Mouse (Mus musculus) forebrain, embryonic 11.5 days (tissue): Measurements from ENCODE around the gene Jmjd8. TPM values are rescaled to one million over a fixed set of nuclear protein-coding genes. Genes with fewer than 3 reads are reported as not detected.

ENCODE experiments used
- ATAC-seq: fragments of 200-750 bp; cut with Nextera tagmentation; replicated peaks from 2 replicates; pipeline ENCODE4 v1.8.0; 2017; ENCODE audit warnings: moderate TSS enrichment; ENCODE audit not compliant: low FRiP score
- DNase-seq: peaks from one replicate; pipeline ENCODE4 v3.0.0-alpha.2; 2017; ENCODE audit warnings: low spot score
- H3K27ac ChIP-seq: fragments of 300-500 bp; sonication (generic); 2 replicates; pipeline ENCODE4 v1.5.1; 2014; ENCODE audit warnings: low read depth, low read length
- H3K27me3 ChIP-seq: fragments of 300-500 bp; sonication (generic); 2 replicates; pipeline ENCODE4 v1.6.1; 2014; ENCODE audit warnings: mild to moderate bottlenecking, low read length, mixed read lengths; ENCODE audit not compliant: control insufficient read depth, insufficient read depth
- H3K36me3 ChIP-seq: fragments of 300-500 bp; sonication (generic); 2 replicates; pipeline ENCODE4 v1.6.1; 2014; ENCODE audit warnings: mild to moderate bottlenecking, low read length, moderate library complexity, mixed read lengths; ENCODE audit not compliant: control insufficient read depth, insufficient read depth
- H3K4me1 ChIP-seq: fragments of 300-500 bp; sonication (generic); replicated peaks from 2 replicates; pipeline ENCODE4 v1.6.1; 2014; ENCODE audit warnings: low read length, mixed read lengths; ENCODE audit not compliant: control insufficient read depth, insufficient read depth
- H3K4me2 ChIP-seq: fragments of 300-500 bp; sonication (generic); 2 replicates; pipeline ENCODE4 v1.6.1; 2014; ENCODE audit warnings: low read depth, mild to moderate bottlenecking, low read length, moderate library complexity, mixed read lengths; ENCODE audit not compliant: severe bottlenecking
- H3K4me3 ChIP-seq: fragments of 300-500 bp; sonication (generic); 2 replicates; pipeline ENCODE4 v1.5.1; 2014; ENCODE audit warnings: low read depth, low read length
- H3K9ac ChIP-seq: fragments of 300-500 bp; sonication (generic); 2 replicates; pipeline ENCODE4 v1.6.1; 2014; ENCODE audit warnings: low read length
- H3K9me3 ChIP-seq: fragments of 300-500 bp; sonication (generic); 2 replicates; pipeline ENCODE4 v1.6.1; 2016; ENCODE audit warnings: low read length, mixed read lengths; ENCODE audit not compliant: control insufficient read depth
- WGBS: fragments of 180-500 bp; shearing (Covaris S2); extraction: QIAGEN DNeasy Blood & Tissue Kit; methylation state at CpG from one replicate; pipeline ENCODE4 v1.1.7; 2014; 5-methylcytosine and 5-hydroxymethylcytosine counted together
- polyA plus RNA-seq: library from polyadenylated mRNA; unstranded; fragments of >200 nt; fragmentation: Nextera tagmentation; extraction: Ambion mirVana; gene quantifications from 2 replicates; pipeline ENCODE4 v1.2.1, GENCODE M21; 2014

Gene Jmjd8
- polyA plus RNA-seq, 1 experiment from 2014 or later: 50.6 TPM

- Histone ChIP-seq H3K4me2 (peak overlapping the region; percentile 92), H3K27me3 (no peaks in the 10 kb centered on the region), H3K4me3 (peak overlapping the region; percentile 64), H3K9me3 (no peaks in the 10 kb centered on the region), H3K9ac (peak overlapping the region; percentile 84), H3K36me3 (no peaks in the 10 kb centered on the region), H3K27ac (no peak overlapping the region), H3K4me1 (peaks cover 14% of the 10 kb centered on the region)
- no peak for DNase-seq
- ATAC-seq: no peak
- WGBS: 94% methylated on average over 6 of the region's 6 CpGs
Measured at GRCm38 (mm10) chr17:25860229-25860628, 31.6 kb downstream of the Jmjd8 start.

- Histone ChIP-seq H3K4me3 (peak within 1 kb of the TSS; percentile 64), H3K27ac (peak within 1 kb of the TSS; percentile 76), H3K36me3 (no peaks in the 10 kb centered on the region), H3K9me3 (no peaks in the 10 kb centered on the region), H3K4me2 (peak within 1 kb of the TSS; percentile 92), H3K27me3 (no peaks in the 10 kb centered on the region), H3K9ac (peak within 1 kb of the TSS; percentile 84), H3K4me1 (peaks cover 14% of the 10 kb centered on the region)
- DNase-seq: peak; percentile 93
- peak; percentile 96 for ATAC-seq
- WGBS: 4% methylated on average over 65 of the region's 65 CpGs
Measured at GRCm38 (mm10) chr17:25860832-25861703, 32.4 kb downstream of the Jmjd8 start, which contains the start of gene Wdr90. Wdr90 (minus strand) TSS chr17:25861501.

DNA sequence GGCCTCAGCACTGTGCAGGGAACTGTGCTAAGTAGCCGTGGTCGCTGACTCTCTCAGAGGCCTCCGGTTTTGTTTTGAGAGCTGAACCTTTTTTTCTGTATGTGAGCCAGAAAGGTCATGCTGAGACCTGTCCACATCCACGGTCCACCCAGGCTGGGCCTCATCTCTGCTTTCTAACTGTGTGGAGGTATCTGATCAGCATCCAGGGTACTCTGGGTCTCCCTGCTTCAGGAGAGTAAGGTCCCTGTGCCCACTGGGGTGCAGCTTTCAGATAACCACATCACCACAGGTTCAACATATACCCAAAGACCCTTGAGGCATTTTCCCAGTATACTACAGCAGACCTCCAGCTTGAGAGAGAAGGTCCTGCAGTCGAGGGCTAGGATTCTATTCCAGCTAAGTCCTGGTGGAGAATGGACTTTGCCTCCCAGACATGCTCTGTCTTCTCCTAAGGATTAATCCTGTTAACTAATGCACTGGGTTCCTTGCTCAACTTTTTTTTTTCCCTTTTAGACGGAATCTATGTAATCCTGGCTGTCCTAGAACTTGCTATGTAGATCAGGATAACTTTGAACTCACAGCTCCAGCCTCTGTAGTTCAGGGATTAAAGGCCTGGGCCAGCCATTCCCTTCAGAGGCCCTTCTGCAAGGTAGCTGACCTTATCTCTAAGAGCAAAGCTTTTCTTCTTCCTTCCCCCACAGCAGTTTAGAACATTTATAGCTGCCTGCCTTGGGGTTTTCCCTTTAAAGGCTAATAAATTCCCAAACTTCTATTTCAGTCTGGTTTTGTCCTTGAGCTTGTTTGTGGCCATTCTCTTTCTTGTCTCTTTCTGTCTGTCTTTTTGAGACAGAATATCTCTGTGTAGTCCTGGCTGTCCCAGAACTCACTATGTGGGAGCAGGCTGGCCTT lies 33.3 kb downstream of the Jmjd8 start:
- H3K36me3 ChIP-seq: no peaks in the 10 kb centered on the region
- ATAC-seq: peak; percentile 49; the same call in 1 of the 2 replicates
- peak overlapping the region; percentile 92 for H3K4me2 ChIP-seq
- WGBS: 10% methylated on average over 6 of the region's 6 CpGs
- peak overlapping the region; percentile 84 for H3K9ac ChIP-seq
- H3K4me1 ChIP-seq: peaks cover 14% of the 10 kb centered on the region
- H3K4me3 ChIP-seq: peak overlapping the region; percentile 64
- no peak for DNase-seq
- H3K27me3 ChIP-seq: no peaks in the 10 kb centered on the region
- H3K27ac ChIP-seq: peak overlapping the region; percentile 76; the same call in 1 of the 2 replicates
- H3K9me3 ChIP-seq: no peaks in the 10 kb centered on the region

DNA sequence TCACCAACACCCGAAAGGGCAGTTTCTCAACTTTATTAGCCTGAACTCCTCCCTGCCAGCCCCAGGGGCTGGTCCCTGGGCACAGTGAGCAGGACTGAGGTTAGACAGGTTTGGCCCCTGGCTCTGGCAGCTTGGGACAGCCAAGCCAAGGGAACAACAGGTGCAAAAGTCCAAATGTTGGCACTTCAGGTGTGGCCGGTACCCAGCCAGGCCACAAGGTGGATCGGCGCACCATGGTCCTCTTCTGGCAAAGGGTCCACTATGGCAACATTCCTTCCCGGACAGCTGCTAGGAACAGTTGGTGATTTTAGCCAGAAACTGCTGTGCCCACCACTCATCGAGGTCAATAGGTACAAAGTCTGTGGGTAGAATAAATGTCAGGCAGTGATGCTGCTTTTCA lies 35.0 kb downstream of the Jmjd8 start:
- Histone ChIP-seq H3K4me1 (peaks cover 23% of the 10 kb centered on the region), H3K9ac (no peak overlapping the region), H3K27me3 (no peaks in the 10 kb centered on the region), H3K4me2 (no peak overlapping the region), H3K27ac (no peak overlapping the region), H3K9me3 (no peaks in the 10 kb centered on the region), H3K36me3 (no peaks in the 10 kb centered on the region), H3K4me3 (no peak overlapping the region)
- 96% methylated on average over 6 of the region's 6 CpGs for WGBS
- ATAC-seq (no peak), DNase-seq (no peak)

DNA sequence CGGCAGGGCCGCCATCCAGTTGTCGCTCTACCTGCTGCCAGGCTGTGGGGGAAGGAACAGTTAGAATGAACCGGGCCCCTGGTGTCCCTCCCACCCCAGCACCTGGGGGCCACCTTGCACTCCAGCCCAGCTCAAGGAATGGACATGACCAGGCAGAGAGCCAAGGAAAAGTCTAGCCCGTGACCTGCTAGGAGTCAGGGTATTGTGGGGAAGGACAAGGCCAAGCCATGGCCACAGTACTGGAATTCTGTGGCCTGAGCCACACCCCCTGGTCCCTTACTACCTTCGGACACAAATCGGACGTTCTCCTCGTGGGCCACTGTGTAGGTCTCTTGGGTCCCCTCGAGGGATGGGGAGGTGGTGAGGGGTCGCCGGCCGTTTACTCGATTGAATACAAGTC lies 35.6 kb downstream of the Jmjd8 start:
- H3K9ac ChIP-seq: no peak overlapping the region
- no peaks in the 10 kb centered on the region for H3K9me3 ChIP-seq
- DNase-seq (no peak), ATAC-seq (no peak)
- H3K27me3 ChIP-seq: no peaks in the 10 kb centered on the region
- no peak overlapping the region for H3K4me2 ChIP-seq
- 91% methylated on average over 14 of the region's 14 CpGs for WGBS
- H3K27ac ChIP-seq: no peak overlapping the region
- H3K36me3 ChIP-seq: no peaks in the 10 kb centered on the region
- peaks cover 25% of the 10 kb centered on the region for H3K4me1 ChIP-seq
- H3K4me3 ChIP-seq: no peak overlapping the region

- H3K4me2 ChIP-seq: no peak overlapping the region
- no peak for DNase-seq
- H3K9ac ChIP-seq: no peak overlapping the region
- no peaks in the 10 kb centered on the region for H3K36me3 ChIP-seq
- H3K27ac ChIP-seq: no peak overlapping the region
- no peak overlapping the region for H3K4me3 ChIP-seq
- 93% methylated on average over 11 of the region's 11 CpGs for WGBS
- no peaks in the 10 kb centered on the region for H3K27me3 ChIP-seq
- no peaks in the 10 kb centered on the region for H3K9me3 ChIP-seq
- no peak for ATAC-seq
- H3K4me1 ChIP-seq: peaks cover 23% of the 10 kb centered on the region
Measured at GRCm38 (mm10) chr17:25865288-25865687, 36.6 kb downstream of the Jmjd8 start.

- Histone ChIP-seq H3K4me3 (no peak overlapping the region), H3K9me3 (no peaks in the 10 kb centered on the region), H3K36me3 (no peaks in the 10 kb centered on the region), H3K27ac (no peak overlapping the region), H3K9ac (no peak overlapping the region), H3K27me3 (no peaks in the 10 kb centered on the region), H3K4me2 (no peak overlapping the region), H3K4me1 (peaks cover 15% of the 10 kb centered on the region)
- DNase-seq (no peak), ATAC-seq (no peak)
- 87% methylated on average over 3 of the region's 3 CpGs for WGBS
Measured at GRCm38 (mm10) chr17:25866172-25866571, 37.5 kb downstream of the Jmjd8 start.

GRCm38 (mm10) chr17:25867509-25867835 lies 38.8 kb downstream of the Jmjd8 start:
- 16% methylated on average over 7 of the region's 7 CpGs for WGBS
- H3K27ac ChIP-seq: no peak overlapping the region
- ATAC-seq (no peak), DNase-seq (no peak)
- H3K36me3 ChIP-seq: no peaks in the 10 kb centered on the region
- H3K27me3 ChIP-seq: no peaks in the 10 kb centered on the region
- peak overlapping the region; percentile 96 for H3K4me2 ChIP-seq
- H3K9ac ChIP-seq: 0 out of 2 replicates have a peak overlapping the region, but pooled peaks have one; percentile 7
- no peaks in the 10 kb centered on the region for H3K9me3 ChIP-seq
- H3K4me1 ChIP-seq: peaks cover 12% of the 10 kb centered on the region
- H3K4me3 ChIP-seq: peak overlapping the region; percentile 84
